Mouse (Mus musculus) testis, adult 2 months (tissue): Measurements from ENCODE around the gene Dcaf15. TPM values are rescaled to one million over a fixed set of nuclear protein-coding genes. Genes with fewer than 3 reads are reported as not detected.

Experiments used
- H3K27ac ChIP-seq: fragments of 200-500 bp; 2 replicates; pipeline ENCODE4 v1.5.1; 2012; ENCODE audit warnings: low read depth, low read length; ENCODE audit not compliant: control insufficient read depth, insufficient read depth
- H3K27me3 ChIP-seq: fragments of 200-500 bp; 2 replicates; pipeline ENCODE4 v1.6.1; 2012; ENCODE audit warnings: mild to moderate bottlenecking, low read length, moderate library complexity; ENCODE audit not compliant: control insufficient read depth, insufficient read depth
- H3K36me3 ChIP-seq: fragments of 200-500 bp; 2 replicates; pipeline ENCODE4 v1.6.1; 2012; ENCODE audit warnings: mild to moderate bottlenecking, low read length; ENCODE audit not compliant: control insufficient read depth, insufficient read depth
- H3K4me1 ChIP-seq: fragments of 200-500 bp; 2 replicates; pipeline ENCODE4 v1.6.1; 2012; ENCODE audit warnings: low read length; ENCODE audit not compliant: control insufficient read depth, insufficient read depth
- H3K4me3 ChIP-seq: fragments of 200-500 bp; 2 replicates; pipeline ENCODE4 v1.5.1; 2012; ENCODE audit warnings: low read depth, mild to moderate bottlenecking, low read length, moderate library complexity, mixed read lengths; ENCODE audit not compliant: control insufficient read depth
- CTCF ChIP-seq: fragments of 200-500 bp; IDR thresholded peaks from 2 replicates; pipeline ENCODE4 v1.5.1; 2012; ENCODE audit warnings: low read depth, mild to moderate bottlenecking, inconsistent platforms, low read length, moderate library complexity; ENCODE audit not compliant: control insufficient read depth, insufficient read depth, insufficient replicate concordance
- POLR2A ChIP-seq: fragments of 200-500 bp; IDR thresholded peaks from 2 replicates; pipeline ENCODE4 v1.6.1; 2012; ENCODE audit warnings: low read depth, mild to moderate bottlenecking, inconsistent platforms, low read length, moderate library complexity; ENCODE audit not compliant: control insufficient read depth
- polyA plus RNA-seq: library from polyadenylated mRNA; depleted of rRNA; stranded (reverse); fragments of >200 nt; gene quantifications from 2 replicates; pipeline ENCODE4 v1.2.3, GENCODE M21; 2012; rRNA removed

Gene Dcaf15
- polyA plus RNA-seq, 1 experiment, result 216 TPM

DNA sequence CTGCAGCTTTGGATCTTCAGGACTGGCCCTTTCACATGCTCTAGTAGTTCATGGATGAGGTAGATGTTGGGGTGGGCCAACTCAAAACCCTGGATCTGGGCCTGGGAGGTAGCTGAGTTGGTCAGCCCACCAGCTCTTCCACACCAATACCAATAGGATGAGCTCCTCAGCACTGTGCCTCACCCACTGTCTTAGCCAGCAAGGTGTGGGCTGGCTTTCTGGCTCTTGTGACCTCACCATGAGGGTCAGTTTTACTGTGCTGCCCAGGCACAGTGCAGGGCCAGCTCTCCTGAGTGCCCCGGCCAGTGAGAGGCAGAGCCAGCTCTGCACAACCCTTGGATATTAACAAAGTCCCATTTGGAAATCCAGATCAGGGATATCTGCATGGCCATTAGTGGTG, 46.7 kb downstream of the Dcaf15 start:
- no peaks in the 10 kb centered on the region for H3K4me1 ChIP-seq
- H3K36me3 ChIP-seq, result no peaks in the 10 kb centered on the region
- TF ChIP-seq CTCF (no peak), POLR2A (peak; percentile 21; the same call in 1 of the 2 replicates)
- H3K27me3 ChIP-seq, result no peaks in the 10 kb centered on the region
- no peak overlapping the region for H3K4me3 ChIP-seq
- H3K27ac ChIP-seq, result no peak overlapping the region

DNA sequence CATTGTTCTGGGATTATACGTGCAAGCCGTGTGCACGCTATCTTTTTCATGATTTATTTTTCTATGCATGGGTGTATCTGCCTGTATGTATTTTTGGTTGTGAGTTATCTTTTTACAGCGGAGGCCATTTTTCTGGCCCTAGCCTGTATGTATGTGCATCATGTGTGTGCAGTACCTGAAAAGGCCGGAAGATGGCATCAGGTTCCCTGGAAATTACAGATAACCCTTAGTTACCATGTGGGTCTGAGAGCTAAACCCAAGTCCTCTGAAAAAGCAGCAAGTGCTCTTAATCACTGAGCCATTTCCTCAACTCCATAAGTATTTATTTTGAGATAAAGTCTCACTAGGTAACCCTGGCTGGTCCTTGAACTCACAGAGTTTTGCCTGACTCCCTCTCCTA, 51.3 kb downstream of the Dcaf15 start:
- H3K4me3 ChIP-seq, result no peak overlapping the region
- no peaks in the 10 kb centered on the region for H3K4me1 ChIP-seq
- TF ChIP-seq POLR2A (no peak), CTCF (no peak)
- H3K27ac ChIP-seq, result no peak overlapping the region
- no peaks in the 10 kb centered on the region for H3K36me3 ChIP-seq
- no peaks in the 10 kb centered on the region for H3K27me3 ChIP-seq

DNA sequence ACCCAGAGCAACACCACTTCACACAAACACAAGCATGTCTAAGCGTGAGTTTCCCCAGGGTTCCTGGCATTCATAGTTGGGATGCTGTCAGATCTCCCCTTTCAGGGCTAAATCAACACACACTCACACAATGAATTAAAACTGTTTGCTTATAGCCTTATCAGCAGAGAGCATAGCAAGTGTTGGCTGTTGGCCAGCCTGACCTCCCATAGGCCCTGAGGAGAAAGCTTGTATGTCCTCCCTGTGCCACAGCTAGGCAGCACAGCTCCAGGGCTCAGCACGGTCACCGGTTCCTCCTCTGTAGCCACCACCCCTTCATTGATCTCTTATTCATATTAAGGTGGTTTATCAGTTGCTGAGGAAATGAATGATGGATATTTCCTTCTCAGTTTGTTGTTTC, 51.8 kb downstream of the Dcaf15 start:
- Histone ChIP-seq H3K4me1 (no peaks in the 10 kb centered on the region), H3K4me3 (no peak overlapping the region), H3K27ac (no peak overlapping the region), H3K36me3 (no peaks in the 10 kb centered on the region), H3K27me3 (no peaks in the 10 kb centered on the region)
- TF ChIP-seq CTCF, result no peak
- TF ChIP-seq POLR2A, result no peak

GRCm38 (mm10) chr8:84048171-84048570, 56.4 kb downstream of the Dcaf15 start:
- peaks cover 2% of the 10 kb centered on the region; the same call in 1 of the 2 replicates for H3K27me3 ChIP-seq
- no peak overlapping the region for H3K27ac ChIP-seq
- no peak overlapping the region for H3K4me3 ChIP-seq
- H3K4me1 ChIP-seq, result no peaks in the 10 kb centered on the region
- no peak for TF ChIP-seq CTCF
- no peak for TF ChIP-seq POLR2A
- no peaks in the 10 kb centered on the region for H3K36me3 ChIP-seq

Other genes with a start within 250 kb of the Dcaf15 start
- 54.3 and 64.0 TPM in 2 replicates for gene Adgrl1, start 204.7 kb downstream of the Dcaf15 start, polyA plus RNA-seq
- gene Gm10644, start 149.6 kb downstream of the Dcaf15 start, polyA plus RNA-seq, result 14.9 and 15.2 TPM in 2 replicates
- gene Asf1b, start 149.3 kb downstream of the Dcaf15 start, polyA plus RNA-seq, result 65.0 and 73.8 TPM in 2 replicates
- gene Prkaca, start 131.8 kb downstream of the Dcaf15 start, polyA plus RNA-seq, result 101 and 103 TPM in 2 replicates
- gene Samd1, start 107.1 kb downstream of the Dcaf15 start, polyA plus RNA-seq, result 13.7 and 15.3 TPM in 2 replicates
- 38.1 and 43.2 TPM in 2 replicates for gene 1700067K01Rik, start 103.3 kb downstream of the Dcaf15 start, polyA plus RNA-seq
- 10.9 and 15.1 TPM in 2 replicates for gene 2210011C24Rik, start 92.6 kb downstream of the Dcaf15 start, polyA plus RNA-seq
- gene Palm3, start 83.3 kb downstream of the Dcaf15 start, polyA plus RNA-seq, result 1.2 and 1.9 TPM in 2 replicates
- gene Il27ra, start 62.2 kb downstream of the Dcaf15 start, polyA plus RNA-seq, result 0.08 and 0.12 TPM in 2 replicates
- gene Rln3, start 59.8 kb downstream of the Dcaf15 start, polyA plus RNA-seq, result 0.84 TPM in 1 of 2 replicates, not detected in the other
- 6.3 and 6.6 TPM in 2 replicates for gene Gm10643, start 39.6 kb downstream of the Dcaf15 start, polyA plus RNA-seq
- gene Rfx1, start 37.9 kb downstream of the Dcaf15 start, polyA plus RNA-seq, result 83.0 and 89.5 TPM in 2 replicates
- gene Podnl1, start 21.2 kb upstream of the Dcaf15 start, polyA plus RNA-seq, result 0.07 and 0.14 TPM in 2 replicates
- gene Cc2d1a, start 43.2 kb upstream of the Dcaf15 start, polyA plus RNA-seq, result 30.9 and 38.6 TPM in 2 replicates
- gene 4930432K21Rik, start 43.3 kb upstream of the Dcaf15 start, polyA plus RNA-seq, result 57.2 and 65.0 TPM in 2 replicates
- gene Nanos3, start 80.4 kb upstream of the Dcaf15 start, polyA plus RNA-seq, result 1.6 and 2.4 TPM in 2 replicates
- gene Zswim4, start 132.3 kb upstream of the Dcaf15 start, polyA plus RNA-seq, result 16.9 and 17.4 TPM in 2 replicates
- 104 and 116 TPM in 2 replicates for gene D8Ertd738e, start 145.0 kb upstream of the Dcaf15 start, polyA plus RNA-seq
- 7.5 and 12.1 TPM in 2 replicates for gene Mri1, start 152.6 kb upstream of the Dcaf15 start, polyA plus RNA-seq
- gene Ccdc130, start 165.6 kb upstream of the Dcaf15 start, polyA plus RNA-seq, result 53.5 and 74.1 TPM in 2 replicates